Mouse (Mus musculus) spleen, postnatal 4 days (tissue): ENCODE data around the gene Lrtm2.

Source experiments
- DNase-seq, 2 experiments: peaks; one replicate each; pipeline ENCODE4 v3.0.0; 2022; ENCODE audit warnings: low spot score in 2 of 2

Gene Lrtm2

GRCm38 (mm10) chr6:119336124-119336523 lies 5.6 kb upstream of the Lrtm2 start:
- no peak for DNase-seq

DNA sequence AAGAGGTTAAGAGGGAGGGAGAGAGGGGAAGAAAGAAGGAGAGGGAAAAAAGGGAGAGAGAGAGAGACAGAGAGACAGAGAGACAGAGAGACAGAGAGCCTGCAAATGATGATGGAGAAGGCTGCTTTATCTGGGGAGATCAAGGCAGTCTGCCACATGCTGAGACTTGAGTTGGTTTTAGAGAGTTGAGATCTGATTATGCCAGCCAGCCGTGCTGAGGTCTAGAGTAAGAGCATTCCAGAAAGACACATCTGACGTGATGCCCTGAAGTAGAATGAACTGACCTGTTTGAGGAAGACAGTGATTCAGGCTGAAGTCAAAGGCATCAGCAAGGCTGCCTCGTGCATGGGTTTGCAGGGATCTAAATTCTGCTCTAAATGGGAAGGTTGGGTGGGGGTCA lies 3.3 kb upstream of the Lrtm2 start:
- no peak for DNase-seq

- no peak for DNase-seq
These were observed 2.6 kb upstream of the Lrtm2 start for GRCm38 (mm10) chr6:119333202-119333601.

DNA sequence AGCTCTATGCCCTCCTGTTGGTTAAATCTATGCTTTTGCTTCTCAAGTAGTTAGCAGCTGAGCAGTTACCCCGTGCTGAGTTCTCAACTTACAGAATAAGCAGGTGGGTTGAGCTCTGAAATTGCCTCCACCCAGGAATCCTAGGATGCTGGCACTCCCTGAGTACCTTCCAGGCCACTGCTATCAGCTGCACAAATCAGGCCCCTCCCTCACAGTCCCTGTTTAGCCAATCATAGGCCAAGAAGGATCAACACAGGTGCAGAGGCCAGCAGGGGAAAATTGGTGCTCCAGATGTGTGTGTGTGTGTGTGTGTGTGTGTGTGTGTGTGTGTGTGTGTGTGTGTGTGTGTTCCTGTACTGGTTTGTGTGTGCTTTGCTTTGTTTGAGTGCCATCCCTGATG lies 1.5 kb upstream of the Lrtm2 start:
- DNase-seq, result no peak

GRCm38 (mm10) chr6:119329936-119330335 lies 630 bp downstream of the Lrtm2 start:
- DNase-seq, result no peak

- no peak for DNase-seq
These were observed 1.3 kb downstream of the Lrtm2 start for GRCm38 (mm10) chr6:119329215-119329714.

DNA sequence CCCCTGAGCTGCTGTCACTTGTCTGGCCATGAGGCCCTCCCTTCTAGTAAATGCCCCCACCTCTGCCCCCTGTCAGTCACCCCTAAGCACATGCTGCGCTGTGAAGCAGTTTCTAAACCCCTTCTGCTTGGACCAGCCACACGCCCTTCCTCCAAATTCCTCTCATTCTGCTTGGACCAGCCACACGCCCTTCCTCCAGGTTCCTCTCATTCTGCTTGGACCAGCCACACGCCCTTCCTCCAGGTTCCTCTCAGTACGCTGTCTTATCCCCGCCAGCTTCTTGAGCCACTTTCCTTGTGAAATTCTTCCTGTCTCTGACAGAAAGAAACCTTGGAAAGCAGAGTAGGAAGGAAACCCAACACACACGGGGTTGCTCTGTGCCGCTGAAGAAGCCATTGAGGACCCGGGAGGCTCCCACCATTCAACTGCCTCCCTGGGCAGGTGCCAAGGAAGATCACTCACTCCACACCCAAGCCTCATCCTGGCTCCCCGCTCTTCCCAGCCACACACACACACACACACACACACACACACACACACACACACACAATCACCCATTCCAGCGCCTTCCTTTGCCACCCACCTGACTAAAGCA lies 1.9 kb downstream of the Lrtm2 start:
- no peak for DNase-seq

- DNase-seq, result no peak
These were observed 4.0 kb downstream of the Lrtm2 start for GRCm38 (mm10) chr6:119326541-119326940.

DNA sequence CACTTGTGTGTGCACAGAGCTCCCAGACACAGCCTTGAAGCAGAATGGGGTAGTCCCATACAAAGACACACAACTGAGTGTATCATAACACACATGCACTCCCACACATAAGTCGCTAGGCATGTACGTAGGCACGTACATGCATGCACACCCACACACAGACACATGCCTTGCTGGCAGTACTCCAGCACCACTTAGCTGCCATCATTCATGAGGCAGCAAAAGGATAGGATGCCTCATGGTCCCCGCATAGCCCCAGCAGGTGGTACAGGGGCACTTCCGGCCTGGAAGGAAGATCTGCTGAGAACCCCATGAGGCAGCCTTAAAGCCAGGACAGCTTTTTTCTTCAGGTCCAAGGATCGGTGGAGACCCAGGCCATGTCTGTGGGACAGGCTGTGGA lies 4.6 kb downstream of the Lrtm2 start:
- no peak for DNase-seq

- no peak for DNase-seq
These were observed 5.8 kb downstream of the Lrtm2 start for GRCm38 (mm10) chr6:119324776-119325175.

- DNase-seq, result no peak
These were observed 8.8 kb downstream of the Lrtm2 start for GRCm38 (mm10) chr6:119321752-119322151.

- no peak for DNase-seq
These were observed 10.1 kb downstream of the Lrtm2 start for GRCm38 (mm10) chr6:119320481-119320880.

- no peak for DNase-seq
These were observed 11.2 kb downstream of the Lrtm2 start for GRCm38 (mm10) chr6:119319358-119319757.

GRCm38 (mm10) chr6:119318732-119319131 lies 11.8 kb downstream of the Lrtm2 start:
- DNase-seq, result no peak

DNA sequence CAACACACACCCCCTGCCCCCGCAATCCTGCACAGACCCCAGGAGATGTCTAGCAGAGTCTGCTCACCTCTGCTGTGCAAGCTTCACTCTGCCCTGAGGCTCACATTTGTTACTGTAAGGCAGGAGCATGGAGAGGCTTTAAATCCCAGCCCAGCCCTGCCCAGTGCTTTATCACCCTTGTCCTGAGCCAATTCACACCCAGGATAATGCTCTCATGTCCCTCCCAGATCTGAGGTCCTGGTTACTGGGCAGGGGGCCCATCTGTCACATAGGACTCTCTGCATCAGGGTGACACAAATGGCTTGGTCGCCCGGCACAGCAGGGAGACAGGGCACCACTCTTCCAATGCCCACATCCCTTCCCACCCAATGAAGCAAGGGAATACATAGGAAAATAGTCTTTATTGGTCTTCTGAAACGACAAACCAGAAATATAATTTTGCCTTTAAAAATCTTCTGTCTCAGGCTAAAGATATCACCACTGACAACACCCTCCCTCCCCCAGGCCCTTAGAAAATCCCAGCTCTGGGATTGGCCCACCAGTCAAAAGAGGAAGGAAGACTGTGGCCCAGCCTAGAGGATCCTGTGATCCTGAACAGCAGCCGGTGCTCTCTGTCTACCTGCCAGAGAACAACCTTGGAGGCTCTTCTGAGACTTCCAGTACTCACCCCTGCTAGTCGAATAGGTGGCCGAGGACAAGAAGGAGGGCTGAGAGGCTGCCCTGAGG lies 15.7 kb downstream of the Lrtm2 start:
- no peak for DNase-seq

DNA sequence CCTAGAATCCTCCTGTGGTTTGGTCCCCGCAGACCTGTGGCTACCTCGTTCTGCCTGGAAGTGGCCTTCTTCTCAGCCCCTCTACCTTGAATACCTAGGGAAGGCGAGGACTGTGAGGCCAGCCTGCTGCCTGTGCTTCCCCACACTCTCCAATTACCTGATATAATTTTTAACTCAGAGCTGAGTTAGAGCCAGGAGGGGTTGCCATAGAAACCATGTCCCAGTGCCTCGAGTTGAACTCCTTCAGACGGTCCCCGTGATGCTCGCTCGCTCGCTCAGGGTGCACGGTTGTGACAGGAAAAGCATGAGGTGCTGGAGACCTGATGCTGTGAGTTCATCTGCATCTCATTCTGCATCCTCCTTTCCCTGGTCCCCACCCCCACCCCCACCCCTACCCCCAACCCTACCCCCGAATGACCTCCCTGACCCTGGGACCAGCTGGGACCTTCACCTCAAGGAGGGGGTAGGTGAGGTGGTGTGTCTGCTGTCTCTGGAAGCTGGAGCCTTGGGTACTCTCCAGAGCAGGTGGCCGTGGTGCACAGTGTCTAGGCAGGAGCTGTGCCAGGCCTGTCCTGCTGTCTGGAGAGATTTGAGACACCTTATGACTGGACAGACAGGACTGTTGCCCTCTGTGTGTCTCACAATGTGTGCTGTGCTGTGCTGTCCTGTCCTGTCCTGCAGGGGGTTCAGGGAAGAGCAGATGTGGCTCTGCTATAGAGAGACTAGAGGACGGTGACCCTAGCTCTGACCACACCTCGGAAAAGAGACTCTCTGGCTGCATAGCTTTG lies 16.8 kb downstream of the Lrtm2 start:
- DNase-seq, result no peak

DNA sequence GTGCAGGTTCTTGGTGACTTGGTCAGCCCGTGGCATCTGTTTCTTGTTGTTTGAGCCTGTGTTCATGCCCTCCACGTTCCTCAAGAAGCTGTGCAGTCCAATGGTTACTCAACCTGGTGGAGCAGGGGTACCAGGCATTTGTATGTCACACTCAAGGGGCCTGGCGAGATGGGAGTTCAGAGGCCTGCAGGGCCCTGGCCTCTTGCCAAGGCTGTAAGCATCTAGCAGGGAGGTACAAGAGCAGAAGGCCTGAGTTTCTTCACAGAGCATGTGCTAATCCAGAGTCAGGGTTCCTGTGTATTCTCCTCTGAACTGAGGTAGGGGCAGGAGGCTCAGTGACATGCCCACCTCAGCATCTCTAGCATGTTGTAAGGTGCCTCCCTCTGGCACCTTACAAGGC lies 17.5 kb downstream of the Lrtm2 start:
- no peak for DNase-seq

DNA sequence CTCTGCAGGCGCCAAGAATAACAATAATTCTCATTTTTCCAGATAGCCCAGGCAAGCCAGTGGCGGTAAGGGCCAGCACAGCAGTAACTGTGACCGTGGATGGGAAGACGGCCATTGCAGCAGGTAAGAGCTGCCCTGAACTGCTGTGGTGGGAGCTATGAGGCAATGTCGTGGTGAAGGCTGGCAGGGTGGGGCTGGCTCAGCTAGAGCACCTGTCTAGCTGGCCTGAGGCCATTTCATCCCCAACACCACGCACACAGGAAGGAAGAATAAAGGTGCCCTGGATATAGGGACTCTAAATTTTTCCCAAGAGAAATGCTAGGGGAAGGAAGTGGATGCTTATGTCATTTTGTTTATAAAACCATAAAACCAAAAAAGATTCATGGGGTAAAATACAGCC lies 18.2 kb downstream of the Lrtm2 start:
- DNase-seq, result no peak

DNA sequence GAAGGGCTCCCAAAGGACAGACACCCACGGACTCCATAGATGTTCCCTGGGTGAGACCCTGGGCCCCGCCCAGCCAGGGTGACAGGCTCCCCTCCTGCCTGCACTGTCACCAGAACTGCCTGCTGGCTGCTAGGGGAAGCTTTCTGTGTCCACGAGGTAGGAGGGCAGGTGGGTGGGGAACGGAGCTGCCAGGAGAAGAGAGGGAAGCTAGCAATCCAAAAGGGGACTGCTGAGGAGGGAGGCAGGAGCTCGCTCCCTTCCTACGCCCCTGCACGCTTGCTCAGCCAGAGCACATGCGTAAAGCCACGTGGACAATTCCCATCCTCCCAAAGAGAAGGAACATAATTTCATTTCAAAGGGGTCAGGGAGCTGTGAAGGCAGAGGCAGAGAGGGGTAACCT lies 20.4 kb downstream of the Lrtm2 start:
- no peak for DNase-seq

DNA sequence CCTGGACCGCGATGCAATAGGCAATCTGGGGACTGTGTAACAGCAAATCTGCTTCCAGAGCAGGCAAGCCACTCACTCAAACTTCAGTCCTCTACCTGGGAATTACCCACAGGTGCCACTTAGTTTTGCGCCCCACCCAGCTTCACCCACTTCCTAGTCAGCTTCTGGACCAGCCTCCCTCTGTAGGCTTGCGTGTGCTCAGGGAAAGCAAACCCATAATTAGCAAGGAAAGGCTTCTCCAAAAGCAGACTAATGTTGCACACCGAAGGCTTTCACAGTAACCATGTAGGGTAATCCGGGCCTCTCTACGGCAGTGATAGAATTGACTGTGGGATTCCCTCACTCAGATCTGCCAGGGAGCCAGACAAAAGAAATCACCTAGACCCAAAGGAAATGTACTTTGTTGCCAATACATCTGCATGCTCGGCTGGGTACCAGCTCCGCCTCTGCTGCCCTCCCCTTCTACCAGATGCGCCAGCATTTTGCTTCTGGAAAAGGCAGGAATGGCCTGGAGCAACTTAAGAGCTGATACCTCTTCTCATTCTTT lies 22.6 kb downstream of the Lrtm2 start:
- no peak for DNase-seq

DNA sequence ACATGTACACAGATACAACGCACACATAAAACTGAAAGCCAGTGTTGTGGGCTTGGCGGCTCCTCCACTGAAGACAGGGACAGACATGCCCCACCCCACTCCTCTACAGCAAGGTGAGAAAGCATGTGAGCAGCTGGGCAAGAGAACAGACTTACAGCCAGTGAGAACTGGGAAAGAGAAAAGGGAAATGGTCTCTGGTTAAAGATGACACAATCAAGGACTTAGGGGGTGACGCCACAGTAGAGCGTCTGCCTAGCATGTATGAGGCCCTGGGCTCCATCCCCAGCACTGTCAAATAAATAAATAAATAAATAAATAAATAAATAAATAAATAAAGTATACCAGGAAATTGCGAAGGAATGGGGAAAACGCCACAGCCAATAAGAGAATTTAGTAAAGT lies 27.2 kb downstream of the Lrtm2 start:
- DNase-seq, result no peak

DNA sequence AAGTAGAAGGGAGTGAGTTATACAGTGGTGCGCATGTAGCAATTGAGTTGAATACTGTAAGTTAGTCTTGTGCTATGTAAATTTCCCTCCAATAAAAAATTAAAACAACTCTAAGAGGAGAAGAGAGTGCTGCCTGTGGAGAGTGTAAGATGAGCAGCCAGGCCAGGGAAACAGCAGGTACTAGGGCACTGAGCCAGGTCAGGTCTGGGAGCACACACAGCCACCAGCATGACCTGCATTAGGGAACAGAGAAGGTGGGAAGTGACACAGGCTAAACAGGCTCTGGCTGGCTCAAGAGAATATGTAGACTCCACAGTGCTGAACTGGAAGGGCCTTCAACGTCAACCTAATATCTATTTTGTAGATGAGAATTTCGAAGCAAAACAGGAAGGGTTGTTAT lies 29.3 kb downstream of the Lrtm2 start:
- DNase-seq, result no peak

- no peak for DNase-seq
These were observed 49.8 kb downstream of the Lrtm2 start for GRCm38 (mm10) chr6:119280761-119281160.
